Mouse (Mus musculus) left cerebral cortex, adult 2 months (tissue): ENCODE measurements around the gene Acp2. TPM values are rescaled to one million over a fixed set of nuclear protein-coding genes. Genes with fewer than 3 reads are reported as not detected.
A peak's percentile ranks its signal among the peaks of the same experiment; 100 is the strongest.

Source experiments
- DNase-seq, 2 experiments: peaks; one replicate each; pipeline ENCODE4 v3.0.0; 2021 to 2022; ENCODE audit warnings: low spot score in 2 of 2, mixed read lengths in 1 of 2; ENCODE audit errors: extremely low spot score in 1 of 2
- H3K27ac ChIP-seq: fragments of 200-600 bp; 2 replicates; pipeline ENCODE4 v1.8.1; 2022
- H3K4me3 ChIP-seq: fragments of 200-600 bp; 2 replicates; pipeline ENCODE4 v1.8.1; 2022
- CTCF ChIP-seq: fragments of 200-600 bp; IDR thresholded peaks from 2 replicates; pipeline ENCODE4 v1.8.1; 2022; ENCODE audit warnings: antibody characterized with exemption, mild to moderate bottlenecking, moderate library complexity
- intact Hi-C: fragments of 180-260 bp; cut with DNase I; formaldehyde crosslinking; loops from one replicate; pipeline ENCODE4 v1.15.1; 2025
- total RNA-seq, 2 experiments: library from RNA; stranded (reverse); gene quantifications; 2 replicates each; pipeline ENCODE4 v1.2.3; 2021

Gene Acp2
- total RNA-seq, 2 experiments from 2014 or later: 42.4 to 44.5 TPM

DNA sequence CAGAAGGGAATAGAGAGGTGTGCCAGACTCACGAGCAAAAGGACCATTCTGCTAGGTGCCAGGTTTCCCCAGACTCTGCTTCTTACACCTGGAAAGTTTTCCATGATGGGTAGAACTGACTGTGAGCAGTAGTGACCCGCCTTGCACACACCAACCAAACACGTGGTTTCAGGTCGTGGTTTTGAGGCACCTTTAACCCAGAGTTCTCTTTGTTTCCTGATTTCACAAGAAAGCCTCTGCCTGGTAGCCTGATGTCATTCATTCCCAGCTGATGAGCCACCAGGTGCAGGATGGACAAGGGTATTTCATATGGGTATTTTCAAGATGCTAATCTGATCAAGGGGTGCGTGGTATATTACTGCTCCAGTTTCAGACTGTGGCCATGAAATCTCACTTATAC lies 39.9 kb downstream of the Acp2 start:
- intact Hi-C loops: no loop called here
- no peak for TF ChIP-seq CTCF

DNA sequence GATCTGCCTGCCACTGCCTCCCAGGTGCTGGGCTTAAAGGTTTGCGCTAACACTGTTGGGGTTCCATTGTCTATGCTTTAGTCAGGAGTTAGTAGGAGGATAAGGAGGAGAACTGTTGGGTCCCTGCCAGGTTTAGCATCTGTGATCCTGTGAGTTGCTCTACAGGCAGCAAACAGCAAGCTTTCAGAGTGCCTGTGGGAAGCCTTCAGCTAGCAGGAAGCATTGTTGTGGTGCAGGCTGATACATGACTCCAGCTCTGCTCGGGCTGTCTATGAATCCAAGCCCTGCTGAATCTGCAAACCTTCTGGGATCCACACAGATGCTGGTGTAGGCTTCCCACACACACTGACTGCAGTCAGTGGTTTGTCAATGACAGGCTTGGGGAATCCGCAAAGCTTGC lies 40.7 kb downstream of the Acp2 start:
- peak; percentile 61 to 62 for DNase-seq
- H3K27ac ChIP-seq: peak overlapping the region; percentile 55; the same call in 1 of the 2 replicates
- TF ChIP-seq CTCF: no peak
- no peak overlapping the region for H3K4me3 ChIP-seq
- intact Hi-C loops: no loop called here

More for the DNA sequence above, 39.9 kb downstream of the Acp2 start:
- DNase-seq: no peak
- Histone ChIP-seq H3K27ac (no peak overlapping the region), H3K4me3 (no peak overlapping the region)

DNA sequence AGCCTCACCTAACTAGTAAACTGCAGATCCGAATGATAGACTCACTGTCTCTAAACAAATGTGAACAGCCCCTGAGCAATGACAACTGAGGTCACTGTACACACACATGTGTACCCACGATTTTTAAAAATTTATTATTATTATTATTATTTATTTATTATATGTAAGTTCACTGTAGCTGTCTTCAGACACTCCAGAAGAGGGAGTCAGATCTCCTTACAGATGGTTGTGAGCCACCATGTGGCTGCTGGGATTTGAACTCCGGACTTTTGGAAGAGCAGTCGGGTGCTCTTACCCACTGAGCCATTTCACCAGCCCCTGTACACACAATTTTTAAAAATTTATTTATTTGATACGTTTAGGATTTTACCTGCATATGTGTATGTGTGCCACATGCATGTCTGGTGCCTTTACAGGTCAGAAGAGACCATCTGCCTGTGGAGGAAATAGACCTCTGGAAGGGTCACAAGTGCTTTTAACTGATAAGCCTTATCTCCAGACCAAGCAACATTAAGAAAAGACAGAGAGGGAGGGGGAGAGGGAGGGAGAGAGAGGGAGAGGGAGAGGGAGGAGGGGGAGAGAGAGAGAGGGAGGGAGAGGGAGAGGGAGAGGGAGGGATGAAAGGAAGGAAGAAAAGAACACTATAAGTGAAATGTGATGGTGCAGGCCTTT lies 42.0 kb downstream of the Acp2 start:
- no peak for DNase-seq
- Histone ChIP-seq H3K4me3 (no peak overlapping the region), H3K27ac (no peak overlapping the region)
- intact Hi-C loops: no loop called here
- no peak for TF ChIP-seq CTCF

DNA sequence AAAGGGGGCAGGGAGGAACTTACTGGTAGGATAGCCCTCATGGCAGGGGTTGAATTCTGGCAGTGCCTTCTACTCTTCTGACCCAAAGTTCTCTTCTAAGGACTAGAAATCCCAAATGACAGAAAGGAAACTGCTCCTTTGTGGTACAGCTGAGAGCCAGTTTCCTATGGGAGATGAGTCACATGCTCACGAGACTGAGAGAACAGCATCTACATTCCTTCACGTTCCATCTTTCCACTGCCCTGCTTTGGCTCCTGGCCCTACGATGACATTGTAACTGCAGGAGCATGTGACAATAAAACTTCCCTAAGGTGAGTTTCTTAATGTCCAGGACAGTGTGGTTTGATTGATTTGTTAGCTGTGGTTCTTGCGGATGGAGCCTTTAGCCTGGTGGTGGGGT lies 45.7 kb downstream of the Acp2 start:
- no peak for TF ChIP-seq CTCF
- Histone ChIP-seq H3K4me3 (no peak overlapping the region), H3K27ac (no peak overlapping the region)
- intact Hi-C loops: no loop called here
- DNase-seq: no peak

DNA sequence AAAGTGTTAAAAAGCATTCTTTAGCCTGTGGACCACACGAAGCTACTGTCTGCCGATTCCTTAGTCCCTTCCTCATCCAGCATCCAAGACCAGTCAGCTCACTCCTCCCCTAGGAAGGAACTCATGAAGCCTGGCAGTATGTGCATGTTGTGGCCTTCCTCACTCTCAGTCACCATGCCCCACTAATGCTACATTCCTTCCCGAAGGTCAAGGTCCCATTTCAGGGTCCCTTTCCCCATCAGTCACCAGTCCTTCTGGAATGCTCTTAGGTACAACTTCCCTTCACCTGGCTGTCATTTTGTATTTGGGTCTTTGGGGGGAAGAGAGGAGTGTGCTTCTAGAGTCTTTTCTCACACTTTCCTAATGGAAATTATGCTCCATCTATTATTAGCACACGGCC lies 49.3 kb downstream of the Acp2 start:
- Histone ChIP-seq H3K27ac (no peak overlapping the region), H3K4me3 (no peak overlapping the region)
- TF ChIP-seq CTCF: no peak
- DNase-seq: no peak
- intact Hi-C loops: no loop called here

DNA sequence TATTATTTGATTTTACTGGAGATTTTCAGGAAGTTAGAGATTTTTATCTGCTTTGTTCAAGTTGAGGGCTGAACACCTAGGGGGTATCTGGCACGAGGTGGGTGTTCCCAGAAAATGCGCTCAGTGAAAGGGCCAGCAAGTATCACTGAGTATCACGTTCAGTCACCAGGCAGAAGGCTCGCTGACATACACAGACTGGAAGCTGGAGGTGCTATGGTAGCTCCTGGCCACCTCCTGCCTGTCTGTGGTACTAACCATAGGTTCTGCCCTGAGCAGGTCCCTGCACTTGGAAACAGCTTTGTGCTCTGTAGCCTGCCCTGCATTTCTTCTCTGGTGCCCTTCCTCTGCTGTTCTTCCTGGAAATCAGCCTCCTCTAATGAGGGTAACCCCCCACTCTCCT lies 49.8 kb downstream of the Acp2 start:
- TF ChIP-seq CTCF: no peak
- H3K27ac ChIP-seq: no peak overlapping the region
- DNase-seq: no peak
- no peak overlapping the region for H3K4me3 ChIP-seq
- intact Hi-C loops: no loop called here

DNA sequence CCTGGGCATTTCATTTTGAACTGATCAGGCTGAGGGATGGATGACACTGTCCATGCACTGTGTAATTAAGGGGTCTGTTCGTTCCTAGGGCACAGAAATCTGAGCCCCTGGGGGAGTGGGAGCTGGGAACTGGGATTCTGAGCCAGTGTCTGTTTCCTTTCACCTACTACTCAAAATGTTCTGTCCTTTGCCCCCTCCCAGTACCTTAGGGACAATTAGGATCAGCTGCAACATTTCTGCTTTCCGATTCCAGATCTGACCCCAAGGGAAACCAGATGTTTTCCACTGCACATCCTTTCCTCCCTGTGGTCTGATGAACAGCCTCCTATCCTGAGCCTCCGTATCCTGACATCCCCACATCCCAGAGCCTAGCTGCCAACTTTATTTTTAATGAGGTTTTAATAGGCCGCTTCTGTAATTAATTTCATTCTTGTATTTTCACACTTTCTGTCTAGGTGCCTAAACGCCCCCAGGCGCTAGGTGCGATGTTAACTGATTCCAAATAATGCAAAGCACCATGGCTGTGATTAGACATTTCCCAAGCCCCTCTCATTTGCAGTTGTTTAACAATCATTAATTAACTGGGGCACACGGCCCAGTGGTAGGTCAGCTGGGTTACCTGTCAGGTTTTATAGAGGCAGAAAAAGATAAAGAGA lies 52.2 kb downstream of the Acp2 start:
- Histone ChIP-seq H3K27ac (peak overlapping the region; percentile 48), H3K4me3 (no peak overlapping the region; the same call in 1 of the 2 replicates)
- DNase-seq: no peak
- TF ChIP-seq CTCF: no peak
- intact Hi-C loops: loop anchor here (5.0 kb wide), 1 partner anchor 138 kb away; the partner anchor contains the start of gene Mybpc3

DNA sequence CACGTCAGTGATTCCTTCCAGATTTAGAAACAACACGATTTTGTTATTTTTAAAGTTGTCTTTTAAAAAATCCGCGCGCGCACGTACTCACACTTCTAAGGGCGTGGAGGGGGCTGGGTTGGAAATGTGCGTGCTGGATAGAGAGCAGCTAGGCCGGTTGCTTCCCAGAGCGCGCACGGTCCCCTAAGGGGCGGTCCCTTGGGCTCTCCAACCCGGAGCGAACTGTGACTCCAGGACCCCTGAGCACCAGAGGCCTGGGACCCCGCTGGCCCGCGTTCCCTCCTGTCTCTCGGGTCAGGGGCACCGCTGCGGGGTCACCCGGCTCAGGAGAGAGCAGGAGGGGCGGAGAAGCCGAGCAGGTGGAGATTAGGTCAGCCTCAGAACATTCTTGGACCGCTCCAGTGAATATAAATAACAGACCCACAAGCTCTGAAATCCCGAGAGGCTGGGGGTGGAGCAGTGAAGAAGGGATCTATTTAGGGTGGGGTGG lies 53.0 kb downstream of the Acp2 start, which contains the start of gene Pacsin3:
Pacsin3 (plus strand) TSS at position 294 of the 490 bp plus-strand sequence.
- no peak for DNase-seq
- Histone ChIP-seq H3K4me3 (peak within 1 kb of the TSS; percentile 73), H3K27ac (peak within 1 kb of the TSS; percentile 79)
- intact Hi-C loops: loop anchor here (2.0 to 5.0 kb wide), 2 partner anchors 73 to 138 kb away; partner anchors contain the start of genes Madd and Mybpc3
- no peak for TF ChIP-seq CTCF

DNA sequence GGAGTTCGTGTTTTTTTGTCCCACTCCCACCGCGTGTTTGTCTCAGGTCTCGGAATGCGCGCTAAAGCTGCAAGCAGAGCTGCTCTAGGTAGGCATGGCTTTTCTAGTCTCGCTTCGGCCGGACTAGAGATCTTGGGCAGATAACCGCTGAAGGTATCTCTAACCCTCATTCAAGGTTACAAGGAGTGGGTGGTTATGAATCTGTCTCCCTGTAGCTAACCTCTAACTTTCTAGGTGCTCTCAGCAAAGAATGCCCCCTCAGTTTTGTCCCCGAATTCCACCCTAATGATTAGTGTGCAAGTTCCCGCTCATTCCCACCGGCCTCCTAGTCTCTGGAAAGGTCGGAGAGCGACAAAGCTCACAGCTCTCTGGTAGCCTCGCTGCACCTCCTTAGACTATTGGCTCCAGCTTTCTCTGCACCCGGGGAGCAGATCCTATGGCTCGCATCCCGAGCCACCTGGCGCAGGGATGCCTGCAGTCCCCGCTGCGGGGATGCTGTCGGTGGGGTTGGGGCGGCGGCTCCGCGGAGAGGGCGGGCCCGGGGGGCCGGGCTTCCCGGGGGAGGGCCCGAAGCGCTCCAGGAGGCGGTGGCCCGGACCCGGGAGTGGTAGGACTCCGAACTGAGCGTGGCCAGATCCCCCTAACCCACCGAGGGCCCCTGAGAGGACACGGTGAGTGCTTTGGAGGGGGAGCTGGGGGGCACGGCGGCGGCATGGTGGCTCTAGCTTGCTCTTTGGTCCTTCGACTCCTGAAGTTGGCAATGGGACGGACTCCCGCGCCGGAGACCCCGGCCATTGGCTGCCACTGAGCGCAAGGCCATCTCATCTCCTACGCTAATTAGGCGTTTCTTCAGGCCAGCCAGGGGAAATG lies 53.8 kb downstream of the Acp2 start:
- Histone ChIP-seq H3K4me3 (peak overlapping the region; percentile 73), H3K27ac (peak overlapping the region; percentile 79)
- peak; percentile 52 to 61 for DNase-seq
- intact Hi-C loops: loop anchor here (2.0 to 5.0 kb wide), 2 partner anchors 74 to 139 kb away; partner anchors contain the start of genes Madd and Mybpc3
- TF ChIP-seq CTCF: no peak

DNA sequence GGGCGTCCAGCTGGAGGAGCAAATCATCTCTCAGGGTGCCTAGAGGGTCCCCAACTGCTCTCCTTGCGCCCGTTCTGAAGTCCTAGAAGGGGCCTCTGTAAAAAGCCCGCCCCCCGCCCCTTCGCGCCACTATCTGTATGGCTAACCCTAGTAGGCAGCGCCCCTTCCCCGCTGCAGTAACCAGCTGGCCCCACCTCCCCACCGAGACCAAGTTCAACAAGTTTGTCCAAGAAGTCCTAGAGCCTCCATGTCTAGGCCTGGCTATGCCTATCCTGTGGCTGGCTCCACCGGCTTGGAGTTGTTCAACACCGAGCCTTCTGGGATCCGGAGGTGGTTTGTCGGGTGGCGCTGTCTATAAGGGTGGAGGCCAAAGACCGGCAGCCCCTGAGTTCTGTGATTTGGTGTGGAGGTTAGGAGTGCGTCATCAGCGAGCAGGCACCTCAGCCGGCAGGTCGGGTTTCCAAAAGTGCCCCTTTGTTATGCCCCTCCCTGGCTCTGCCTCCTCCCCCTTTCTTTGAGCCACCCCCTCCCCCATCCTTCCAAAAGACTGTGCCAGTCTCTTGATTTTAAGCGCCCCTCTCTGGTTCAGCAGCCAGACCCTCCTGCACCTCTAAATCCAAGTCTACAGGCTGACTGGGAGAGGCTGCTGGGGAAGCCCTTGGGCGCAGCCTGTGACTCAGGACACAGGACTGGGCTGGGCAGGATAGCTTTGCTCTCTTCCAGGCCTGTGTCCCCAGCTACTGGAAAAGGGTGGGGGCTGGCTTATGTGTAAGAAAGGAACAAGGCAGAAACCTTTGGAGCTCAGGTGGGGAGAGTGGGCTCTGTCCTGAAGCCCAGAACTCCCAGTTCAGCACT lies 54.7 kb downstream of the Acp2 start:
- intact Hi-C loops: loop anchor here (2.0 to 5.0 kb wide), 2 partner anchors 75 to 140 kb away; partner anchors contain the start of genes Madd and Mybpc3
- no peak for DNase-seq
- Histone ChIP-seq H3K27ac (peak overlapping the region; percentile 79), H3K4me3 (peak overlapping the region; percentile 73)
- TF ChIP-seq CTCF: no peak
